Mouse (Mus musculus): ENCODE data around the gene Cyp17a1.

The Cyp17a1 gene

DNA sequence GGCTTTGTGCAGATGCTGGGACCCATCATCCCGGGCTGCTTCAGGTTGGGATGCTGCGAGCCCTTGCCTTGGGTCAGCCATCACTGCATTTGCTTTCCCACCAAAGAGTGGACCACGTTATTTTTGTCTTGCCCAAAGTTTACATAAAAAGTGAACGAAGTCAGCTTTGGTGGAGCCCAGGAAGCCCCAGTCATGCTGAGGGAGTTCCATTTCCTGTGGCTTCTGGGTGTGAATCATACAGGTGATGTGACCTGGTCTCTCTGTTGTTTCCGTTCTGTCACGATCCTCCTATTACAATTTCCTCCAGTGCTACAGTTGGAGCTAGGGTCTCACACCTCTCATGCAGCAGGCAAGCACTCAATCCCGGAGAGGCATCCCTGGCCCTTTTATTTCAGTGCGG, 55.6 kb downstream of the Cyp17a1 start:
- DNase-seq (ENCODE audit: low spot score in 2 of 2) = no peak

Measured in frontal cortex, postnatal 36 days (tissue).